ENCODE assay signal across 7 mouse cellular contexts in the genomic region with DNA sequence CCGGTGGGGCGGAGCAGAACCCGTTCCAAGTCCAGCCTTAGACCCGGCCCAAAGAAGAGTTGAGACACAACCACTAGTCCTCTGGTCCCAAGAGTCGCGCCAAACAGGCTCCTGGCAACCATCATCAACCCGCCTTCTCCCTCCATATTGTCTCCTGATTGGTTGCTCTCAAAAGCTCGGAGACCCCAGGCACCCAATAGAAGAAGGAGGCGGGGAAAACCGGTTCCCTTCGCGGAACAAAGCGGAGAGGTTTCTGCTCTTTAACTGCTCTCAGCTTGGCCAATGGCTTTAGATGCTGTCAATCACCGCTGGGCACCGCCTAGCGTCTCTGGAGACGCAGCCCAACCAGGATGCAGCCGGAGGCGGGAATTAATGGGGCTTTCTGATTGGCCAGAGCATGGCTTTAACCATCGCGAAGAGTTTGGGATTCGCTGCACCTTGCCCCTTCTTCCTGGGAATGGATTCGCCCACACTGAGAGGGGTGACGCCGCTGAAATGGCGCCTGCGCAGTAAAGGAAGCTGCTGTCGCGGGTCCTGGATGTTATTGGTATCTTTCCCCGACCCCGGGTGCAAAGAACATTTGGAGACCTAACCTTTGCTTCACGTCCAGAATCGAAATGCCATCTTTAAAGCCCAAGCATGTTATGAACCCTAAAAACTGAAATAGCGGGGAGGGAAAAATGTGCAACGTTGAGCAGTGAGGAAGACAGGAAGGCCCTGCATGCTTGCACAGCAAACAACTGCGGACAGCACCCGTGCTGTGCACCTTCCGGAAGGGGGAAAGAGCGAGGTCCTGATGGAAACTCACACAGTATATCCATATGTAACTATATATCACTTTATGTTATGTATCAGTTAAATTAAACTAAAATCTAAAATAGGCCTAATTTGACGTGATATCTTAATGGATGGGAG. TPM values are rescaled to one million over a fixed set of nuclear protein-coding genes. Genes with fewer than 3 reads are reported as not detected.
DNase-seq lines count a peak whose midpoint lies in the region; ATAC-seq and TF ChIP-seq lines count a peak whose summit lies in the region.

Ift27 (minus strand) TSS at position 136 of the 915 bp plus-strand sequence.

- peak; percentile 7; the same call in 1 of the 2 replicates for TF ChIP-seq CTCF in intestine, postnatal 0 days (IDR thresholded peaks at IDR 0.05; ENCODE audit: low read depth)
- no peak for TF ChIP-seq CTCF in small intestine, adult 2 months (IDR thresholded peaks at IDR 0.05; ENCODE audit: extremely low read depth, insufficient read length, insufficient replicate concordance, low read depth, low read length)

- peak within 1 kb of the TSS; percentile 79 for H3K4me2 ChIP-seq in intestine, postnatal 0 days (replicated peaks; ENCODE audit: low read depth)
- peak within 1 kb of the TSS; percentile 84 for H3K4me2 ChIP-seq in midbrain, embryonic 12.5 days (replicated peaks)

- no peaks in the 10 kb centered on the region for H3K27me3 ChIP-seq in embryonic facial prominence, embryonic 10.5 days (replicated peaks; ENCODE audit: low read depth, poor library complexity, severe bottlenecking)
- H3K27me3 ChIP-seq in intestine, postnatal 0 days (replicated peaks; ENCODE audit: control insufficient read depth, insufficient read depth, low read length) = no peaks in the 10 kb centered on the region
- H3K27me3 ChIP-seq in midbrain, embryonic 12.5 days = no peaks in the 10 kb centered on the region
- H3K27me3 ChIP-seq in small intestine, adult 2 months (ENCODE audit: control insufficient read depth, insufficient read depth, low read length) = no peaks in the 10 kb centered on the region

- peak within 1 kb of the TSS; percentile 88 for H3K27ac ChIP-seq in embryonic facial prominence, embryonic 10.5 days (replicated peaks)
- H3K27ac ChIP-seq in intestine, postnatal 0 days (ENCODE audit: low read depth, low read length) = no peak within 1 kb of the TSS
- H3K27ac ChIP-seq in midbrain, embryonic 12.5 days (replicated peaks) = peak within 1 kb of the TSS; percentile 73
- peak within 1 kb of the TSS; percentile 60 for H3K27ac ChIP-seq in small intestine, adult 2 months (ENCODE audit: insufficient read depth, low read depth, low read length)

- DNase-seq in adrenal gland, postnatal 10 days = peak; percentile 96
- DNase-seq in embryonic facial prominence, embryonic 10.5 days (ENCODE audit: low spot score) = peak; percentile 98
- peak; percentile 99 for DNase-seq in gonadal fat pad, adult 2 months (ENCODE audit: low read depth)
- DNase-seq in left cerebral cortex, postnatal 4 days = peak; percentile 98

- peaks cover 29% of the 10 kb centered on the region for H3K4me1 ChIP-seq in embryonic facial prominence, embryonic 10.5 days
- H3K4me1 ChIP-seq in intestine, postnatal 0 days (replicated peaks; ENCODE audit: control insufficient read depth, insufficient read depth, low read length) = peaks cover 8% of the 10 kb centered on the region; the same call in 1 of the 2 replicates
- H3K4me1 ChIP-seq in midbrain, embryonic 12.5 days = peaks cover 39% of the 10 kb centered on the region
- peaks cover 13% of the 10 kb centered on the region for H3K4me1 ChIP-seq in small intestine, adult 2 months (ENCODE audit: control insufficient read depth, insufficient read depth, insufficient read length, low read length)

- peak within 1 kb of the TSS; percentile 45 for H3K9ac ChIP-seq in intestine, postnatal 0 days (ENCODE audit: low read depth, low read length)
- H3K9ac ChIP-seq in midbrain, embryonic 12.5 days (replicated peaks) = peak within 1 kb of the TSS; percentile 74

- peaks cover 4% of the 10 kb centered on the region; the same call in 1 of the 2 replicates for H3K36me3 ChIP-seq in embryonic facial prominence, embryonic 10.5 days (replicated peaks)
- H3K36me3 ChIP-seq in intestine, postnatal 0 days (ENCODE audit: control insufficient read depth, insufficient read depth) = no peaks in the 10 kb centered on the region
- H3K36me3 ChIP-seq in midbrain, embryonic 12.5 days = no peaks in the 10 kb centered on the region
- H3K36me3 ChIP-seq in small intestine, adult 2 months (ENCODE audit: control insufficient read depth, insufficient read depth, low read length) = no peaks in the 10 kb centered on the region

- H3K9me3 ChIP-seq in embryonic facial prominence, embryonic 10.5 days = no peaks in the 10 kb centered on the region
- no peaks in the 10 kb centered on the region for H3K9me3 ChIP-seq in intestine, postnatal 0 days (ENCODE audit: control insufficient read depth)
- no peaks in the 10 kb centered on the region for H3K9me3 ChIP-seq in midbrain, embryonic 12.5 days

- peak; percentile 56; the same call in 1 of the 2 replicates for TF ChIP-seq POLR2A in small intestine, adult 2 months (IDR thresholded peaks at IDR 0.05; ENCODE audit: low read depth, low read length)

- under 1% methylated on average over 40 of the region's 40 CpGs for WGBS in embryonic facial prominence, embryonic 10.5 days
- WGBS in intestine, postnatal 0 days = under 1% methylated on average over 40 of the region's 40 CpGs
- 1% methylated on average over 40 of the region's 40 CpGs for WGBS in midbrain, embryonic 12.5 days
- 1% methylated on average over 40 of the region's 40 CpGs for WGBS in small intestine, adult 2 months

- intact Hi-C loops in left cerebral cortex, postnatal 4 days (cut with DNase I) = loop anchor here (2.0 to 5.0 kb wide), 2 partner anchors 55 to 192 kb away; no protein-coding TSS in a partner anchor

- H3K4me3 ChIP-seq in embryonic facial prominence, embryonic 10.5 days = peak within 1 kb of the TSS; percentile 87
- H3K4me3 ChIP-seq in intestine, postnatal 0 days (ENCODE audit: low read depth, low read length) = peak within 1 kb of the TSS; percentile 59
- peak within 1 kb of the TSS; percentile 67 for H3K4me3 ChIP-seq in midbrain, embryonic 12.5 days
- H3K4me3 ChIP-seq in small intestine, adult 2 months (ENCODE audit: low read depth, low read length) = peak within 1 kb of the TSS; percentile 68

- peak; percentile 99 for ATAC-seq in intestine, postnatal 0 days
- ATAC-seq in midbrain, embryonic 12.5 days (ENCODE audit: low FRiP score, low read depth) = peak; percentile 96

RNA-seq across cellular contexts. Expression of gene Ift27, which starts in this region (rescaled TPM):
- 10 to 100 TPM; 19.4 to 22.9 TPM for total RNA-seq in adrenal gland, postnatal 10 days (2021)
- polyA plus RNA-seq in embryonic facial prominence, embryonic 10.5 days (2016; fragmentation: Nextera tagmentation; extraction: Ambion mirVana) = 136 and 141 TPM in 2 replicates
- 36.6 and 40.8 TPM in 2 replicates for polyA plus RNA-seq in gonadal fat pad, adult 2 months (2012; rRNA removed)
- 29.0 and 31.8 TPM in 2 replicates for polyA plus RNA-seq in intestine, postnatal 0 days (2015; fragmentation: Nextera tagmentation; extraction: Ambion mirVana)
- 10 to 100 TPM; 39.9 to 41.0 TPM for total RNA-seq in left cerebral cortex, postnatal 4 days (2021)
- 114 and 120 TPM in 2 replicates for polyA plus RNA-seq in midbrain, embryonic 12.5 days (2016; fragmentation: Nextera tagmentation; extraction: Ambion mirVana)
- 9.3 and 18.7 TPM in 2 replicates for polyA plus RNA-seq in small intestine, adult 2 months (2012; rRNA removed)
